Comparison of ENCODE assay signal across 26 mouse cellular contexts in the genomic region with DNA sequence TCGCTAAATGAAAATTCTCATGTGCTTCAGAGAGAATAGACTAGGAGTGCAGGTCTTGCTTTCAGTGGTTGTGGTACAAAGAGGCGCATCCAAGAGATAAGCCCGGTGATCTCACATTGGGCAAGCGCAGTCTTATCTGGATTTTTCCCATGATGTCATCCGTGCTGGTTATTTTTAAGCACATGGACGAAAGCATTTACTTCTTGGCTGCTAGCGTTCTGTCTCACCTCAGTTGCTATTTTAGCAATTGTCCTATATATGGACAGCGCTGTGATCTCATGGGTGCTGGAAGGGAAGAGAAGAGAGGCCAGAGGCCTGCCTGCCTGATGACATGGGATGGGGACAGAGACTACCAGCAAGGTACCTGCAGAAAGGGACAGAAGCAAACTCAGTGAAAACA.
DNase-seq lines count a peak whose midpoint lies in the region; ATAC-seq and TF ChIP-seq lines count a peak whose summit lies in the region.
"Had no signal": no experiment of that assay in that cellular context is flagged by ENCODE, and none has a peak within 500 bp of the region (broad histone marks: within the 10 kb centered on the region; RNA-seq: fewer than 3 reads in every experiment).

No protein-coding gene starts in this region.

- no peak for TF ChIP-seq EP300 in heart, postnatal 0 days (IDR thresholded peaks at IDR 0.05; ENCODE audit: low read depth)

- peak; percentile 72 for ATAC-seq in heart, embryonic 12.5 days (ENCODE audit: insufficient number of reproducible peaks, low FRiP score)
- ATAC-seq in heart, postnatal 0 days (ENCODE audit: insufficient read depth, low read depth), result peak; percentile 93
- no peak for ATAC-seq in forebrain, postnatal 0 days
- ATAC-seq in intestine, postnatal 0 days, result no peak
- ATAC-seq: forebrain, embryonic 14.5 days; hindbrain, embryonic 16.5 days had no signal

- H3K27me3 ChIP-seq in heart, embryonic 12.5 days (replicated peaks), result no peaks in the 10 kb centered on the region
- no peaks in the 10 kb centered on the region for H3K27me3 ChIP-seq in heart, postnatal 0 days (ENCODE audit: control insufficient read depth, insufficient read depth, low read length)
- no peaks in the 10 kb centered on the region for H3K27me3 ChIP-seq in forebrain, postnatal 0 days (ENCODE audit: insufficient read depth, low read length)
- no peaks in the 10 kb centered on the region for H3K27me3 ChIP-seq in intestine, postnatal 0 days (replicated peaks; ENCODE audit: control insufficient read depth, insufficient read depth, low read length)
- H3K27me3 ChIP-seq: embryonic facial prominence, embryonic 12.5 days; limb, embryonic 13.5 days; lung, embryonic 15.5 days; midbrain, embryonic 12.5 days; neural tube, embryonic 12.5 days had no signal

- DNase-seq in heart, adult 11 months, result peak; percentile 95
- no peak for DNase-seq in heart, postnatal 25 days (ENCODE audit: low spot score)
- peak; percentile 91 for DNase-seq in heart, postnatal 0 days (ENCODE audit: low spot score)
- no peak for DNase-seq in forebrain, postnatal 0 days
- DNase-seq in frontal cortex, postnatal 10 days (ENCODE audit: low spot score in 2 of 2), result no peak
- no peak for DNase-seq in left cerebral cortex, adult 18-20 months (ENCODE audit: low spot score in 2 of 2)
- DNase-seq: adrenal gland, adult 8-10 months; cerebellum, adult 11 months; cerebellum, adult 9-10 months; embryo, embryonic 11 days; kidney, postnatal 25 days; right cerebral cortex, adult 18-20 months; thymus, adult 2 months; thymus, postnatal 36 days had no signal

- H3K27ac ChIP-seq in heart, embryonic 12.5 days (ENCODE audit: poor library complexity, severe bottlenecking), result peak overlapping the region; percentile 89
- peak overlapping the region; percentile 73 for H3K27ac ChIP-seq in heart, postnatal 0 days (ENCODE audit: low read depth)
- H3K27ac ChIP-seq in forebrain, postnatal 0 days (ENCODE audit: low read depth, low read length), result no peak overlapping the region
- H3K27ac ChIP-seq in intestine, postnatal 0 days (ENCODE audit: low read depth, low read length), result no peak overlapping the region
- H3K27ac ChIP-seq: embryonic facial prominence, embryonic 12.5 days; limb, embryonic 13.5 days; lung, embryonic 15.5 days; midbrain, embryonic 12.5 days; neural tube, embryonic 12.5 days had no signal

- H3K4me2 ChIP-seq in heart, embryonic 12.5 days, result peak overlapping the region; percentile 17; the same call in 1 of the 2 replicates
- H3K4me2 ChIP-seq in heart, postnatal 0 days (ENCODE audit: low read depth, low read length), result no peak overlapping the region
- no peak overlapping the region for H3K4me2 ChIP-seq in forebrain, postnatal 0 days (ENCODE audit: low read depth)
- no peak overlapping the region for H3K4me2 ChIP-seq in intestine, postnatal 0 days (replicated peaks; ENCODE audit: low read depth)
- H3K4me2 ChIP-seq: embryonic facial prominence, embryonic 12.5 days; limb, embryonic 13.5 days; liver, embryonic 11.5 days; lung, embryonic 15.5 days; midbrain, embryonic 12.5 days; neural tube, embryonic 12.5 days had no signal

- TF ChIP-seq CTCF in heart, postnatal 0 days (IDR thresholded peaks at IDR 0.05; ENCODE audit: low read depth), result no peak
- no peak for TF ChIP-seq CTCF in forebrain, postnatal 0 days (IDR thresholded peaks at IDR 0.05; ENCODE audit: low read depth)
- TF ChIP-seq CTCF in intestine, postnatal 0 days (IDR thresholded peaks at IDR 0.05; ENCODE audit: low read depth), result no peak

- H3K4me1 ChIP-seq in heart, embryonic 12.5 days (replicated peaks), result peaks cover 9% of the 10 kb centered on the region
- H3K4me1 ChIP-seq in heart, postnatal 0 days (ENCODE audit: control insufficient read depth, insufficient read depth), result no peaks in the 10 kb centered on the region
- no peaks in the 10 kb centered on the region for H3K4me1 ChIP-seq in forebrain, postnatal 0 days (ENCODE audit: insufficient read depth)
- no peaks in the 10 kb centered on the region for H3K4me1 ChIP-seq in intestine, postnatal 0 days (replicated peaks; ENCODE audit: control insufficient read depth, insufficient read depth, low read length)
- H3K4me1 ChIP-seq: embryonic facial prominence, embryonic 12.5 days; limb, embryonic 13.5 days; lung, embryonic 15.5 days; midbrain, embryonic 12.5 days; neural tube, embryonic 12.5 days had no signal

- no peak overlapping the region for H3K4me3 ChIP-seq in heart, embryonic 12.5 days
- H3K4me3 ChIP-seq in heart, postnatal 0 days (ENCODE audit: low read depth, low read length), result no peak overlapping the region
- no peak overlapping the region for H3K4me3 ChIP-seq in forebrain, postnatal 0 days (ENCODE audit: low read depth, low read length)
- no peak overlapping the region for H3K4me3 ChIP-seq in intestine, postnatal 0 days (ENCODE audit: low read depth, low read length)
- H3K4me3 ChIP-seq: embryonic facial prominence, embryonic 12.5 days; limb, embryonic 13.5 days; lung, embryonic 15.5 days; midbrain, embryonic 12.5 days; myocyte; neural tube, embryonic 12.5 days had no signal

- intact Hi-C loops in heart, postnatal 25 days (cut with DNase I), result no loop called here

- H3K9ac ChIP-seq in heart, embryonic 12.5 days, result no peak overlapping the region
- H3K9ac ChIP-seq in heart, postnatal 0 days (replicated peaks; ENCODE audit: low read depth, low read length), result no peak overlapping the region
- no peak overlapping the region for H3K9ac ChIP-seq in forebrain, postnatal 0 days
- no peak overlapping the region for H3K9ac ChIP-seq in intestine, postnatal 0 days (ENCODE audit: low read depth, low read length)
- H3K9ac ChIP-seq: embryonic facial prominence, embryonic 12.5 days; limb, embryonic 13.5 days; lung, embryonic 15.5 days; midbrain, embryonic 12.5 days; neural tube, embryonic 12.5 days had no signal

- H3K9me3 ChIP-seq in heart, embryonic 12.5 days (replicated peaks), result no peaks in the 10 kb centered on the region
- H3K9me3 ChIP-seq in heart, postnatal 0 days (replicated peaks; ENCODE audit: control insufficient read depth, low read length), result no peaks in the 10 kb centered on the region
- no peaks in the 10 kb centered on the region for H3K9me3 ChIP-seq in forebrain, postnatal 0 days (ENCODE audit: low read length)
- H3K9me3 ChIP-seq in intestine, postnatal 0 days (ENCODE audit: control insufficient read depth), result no peaks in the 10 kb centered on the region
- H3K9me3 ChIP-seq: embryonic facial prominence, embryonic 12.5 days; G1E; limb, embryonic 13.5 days; lung, embryonic 15.5 days; midbrain, embryonic 12.5 days; neural tube, embryonic 12.5 days had no signal

- H3K36me3 ChIP-seq in heart, embryonic 12.5 days, result no peaks in the 10 kb centered on the region
- no peaks in the 10 kb centered on the region for H3K36me3 ChIP-seq in heart, postnatal 0 days (replicated peaks; ENCODE audit: control insufficient read depth, insufficient read depth, low read length)
- H3K36me3 ChIP-seq in forebrain, postnatal 0 days (ENCODE audit: insufficient read depth), result no peaks in the 10 kb centered on the region
- H3K36me3 ChIP-seq in intestine, postnatal 0 days (ENCODE audit: control insufficient read depth, insufficient read depth), result no peaks in the 10 kb centered on the region
- H3K36me3 ChIP-seq: embryonic facial prominence, embryonic 12.5 days; G1E; limb, embryonic 13.5 days; lung, embryonic 15.5 days; midbrain, embryonic 12.5 days; neural tube, embryonic 12.5 days had no signal

- WGBS in heart, embryonic 12.5 days, result 19% methylated on average over 8 of the region's 8 CpGs
- WGBS in heart, postnatal 0 days, result 11% methylated on average over 8 of the region's 8 CpGs
- WGBS in forebrain, postnatal 0 days, result 93% methylated on average over 8 of the region's 8 CpGs
- 87% methylated on average over 8 of the region's 8 CpGs for WGBS in intestine, postnatal 0 days

Comparison
In these comparisons a context has a peak if more than half of its experiments do, and no peak if none do; other contexts are left out.
1. DNase-seq: peak in heart, adult 11 months (single experiment) and heart, postnatal 0 days (single experiment); none in heart, postnatal 25 days (single experiment), forebrain, postnatal 0 days (single experiment), frontal cortex, postnatal 10 days (0 of 2) and left cerebral cortex, adult 18-20 months (0 of 2).
2. ATAC-seq: peak in heart, embryonic 12.5 days (single experiment) and heart, postnatal 0 days (single experiment); none in forebrain, postnatal 0 days (single experiment) and intestine, postnatal 0 days (single experiment).
3. H3K27ac ChIP-seq: peak in heart, embryonic 12.5 days (single experiment) and heart, postnatal 0 days (single experiment); none in forebrain, postnatal 0 days (single experiment) and intestine, postnatal 0 days (single experiment).